ENCODE assay signal across 9 mouse cellular contexts in genomic region chr7:28972542-28972985, GRCm38 (mm10). TPM values are rescaled to one million over a fixed set of nuclear protein-coding genes. Genes with fewer than 3 reads are reported as not detected.
DNase-seq lines count a peak whose midpoint lies in the region; ATAC-seq and TF ChIP-seq lines count a peak whose summit lies in the region.
"Had no signal": no experiment of that assay in that cellular context is flagged by ENCODE, and none has a peak within 500 bp of the region (broad histone marks: within the 10 kb centered on the region; RNA-seq: fewer than 3 reads in every experiment).

No protein-coding gene starts in this region.

- no peaks in the 10 kb centered on the region for H3K9me3 ChIP-seq in forebrain, embryonic 10.5 days
- no peaks in the 10 kb centered on the region for H3K9me3 ChIP-seq in forebrain, embryonic 12.5 days
- H3K9me3 ChIP-seq in hindbrain, embryonic 12.5 days (replicated peaks): no peaks in the 10 kb centered on the region
- no peaks in the 10 kb centered on the region for H3K9me3 ChIP-seq in midbrain, embryonic 12.5 days
- H3K9me3 ChIP-seq: neural tube, embryonic 13.5 days had no signal

- no peak for TF ChIP-seq POLR2A in bone marrow, adult 2 months (IDR thresholded peaks at IDR 0.05; ENCODE audit: borderline replicate concordance, control insufficient read depth, low read depth, low read length)
- TF ChIP-seq POLR2A in embryonic fibroblast, embryonic 13.5 days (IDR thresholded peaks at IDR 0.05; ENCODE audit: low read depth, low read length): no peak

- 0 out of 2 replicates have a peak, but pooled peaks cover 4% of the 10 kb centered on the region for H3K4me1 ChIP-seq in forebrain, embryonic 10.5 days
- H3K4me1 ChIP-seq in forebrain, embryonic 12.5 days: no peaks in the 10 kb centered on the region
- no peaks in the 10 kb centered on the region for H3K4me1 ChIP-seq in bone marrow, adult 2 months (ENCODE audit: control insufficient read depth, insufficient read depth, low read length)
- peaks cover 11% of the 10 kb centered on the region for H3K4me1 ChIP-seq in embryonic fibroblast, embryonic 13.5 days (ENCODE audit: control insufficient read depth, insufficient read depth, low read length)
- no peaks in the 10 kb centered on the region for H3K4me1 ChIP-seq in hindbrain, embryonic 12.5 days
- H3K4me1 ChIP-seq in midbrain, embryonic 12.5 days: no peaks in the 10 kb centered on the region
- H3K4me1 ChIP-seq: neural tube, embryonic 13.5 days had no signal

- no peak overlapping the region for H3K9ac ChIP-seq in forebrain, embryonic 12.5 days
- no peak overlapping the region for H3K9ac ChIP-seq in hindbrain, embryonic 12.5 days
- no peak overlapping the region for H3K9ac ChIP-seq in midbrain, embryonic 12.5 days (replicated peaks)
- H3K9ac ChIP-seq: neural tube, embryonic 13.5 days had no signal

- intact Hi-C loops in left cerebral cortex, postnatal 36 days (cut with DNase I): loop anchor here (5.0 kb wide), 1 partner anchor 175 kb away; no protein-coding TSS in a partner anchor

- DNase-seq in forebrain, embryonic 10.5 days (ENCODE audit: extremely low spot score, low spot score): peak; percentile 81
- peak; percentile 61 to 71 for DNase-seq in left cerebral cortex, postnatal 36 days (ENCODE audit: low spot score in 2 of 2)
- peak; percentile 66 to 85 for DNase-seq in spleen, postnatal 14 days (ENCODE audit: low spot score in 2 of 2)

- H3K4me2 ChIP-seq in forebrain, embryonic 12.5 days: no peak overlapping the region
- H3K4me2 ChIP-seq in hindbrain, embryonic 12.5 days (replicated peaks): no peak overlapping the region
- no peak overlapping the region for H3K4me2 ChIP-seq in midbrain, embryonic 12.5 days (replicated peaks)
- H3K4me2 ChIP-seq: neural tube, embryonic 13.5 days had no signal

- no peak overlapping the region for H3K27ac ChIP-seq in forebrain, embryonic 10.5 days
- H3K27ac ChIP-seq in forebrain, embryonic 12.5 days: no peak overlapping the region
- no peak overlapping the region for H3K27ac ChIP-seq in bone marrow, adult 2 months (ENCODE audit: control insufficient read depth, insufficient read depth, low read depth, low read length, poor library complexity)
- peak overlapping the region; percentile 38 for H3K27ac ChIP-seq in embryonic fibroblast, embryonic 13.5 days (ENCODE audit: insufficient read depth, low read length)
- H3K27ac ChIP-seq in hindbrain, embryonic 12.5 days: no peak overlapping the region
- no peak overlapping the region for H3K27ac ChIP-seq in midbrain, embryonic 12.5 days (replicated peaks)
- H3K27ac ChIP-seq: neural tube, embryonic 13.5 days had no signal

- WGBS in forebrain, embryonic 10.5 days: 69% methylated on average over 8 of the region's 8 CpGs
- WGBS in forebrain, embryonic 12.5 days: 67% methylated on average over 8 of the region's 8 CpGs
- WGBS in bone marrow, adult 2 months: 68% methylated on average over 8 of the region's 8 CpGs
- WGBS in hindbrain, embryonic 12.5 days: 72% methylated on average over 8 of the region's 8 CpGs
- WGBS in midbrain, embryonic 12.5 days: 71% methylated on average over 8 of the region's 8 CpGs

- no peak overlapping the region for H3K4me3 ChIP-seq in forebrain, embryonic 10.5 days
- no peak overlapping the region for H3K4me3 ChIP-seq in forebrain, embryonic 12.5 days (replicated peaks)
- H3K4me3 ChIP-seq in bone marrow, adult 2 months (replicated peaks; ENCODE audit: control insufficient read depth, low read depth, low read length): no peak overlapping the region
- no peak overlapping the region for H3K4me3 ChIP-seq in embryonic fibroblast, embryonic 13.5 days (ENCODE audit: insufficient read depth, low read length)
- no peak overlapping the region for H3K4me3 ChIP-seq in hindbrain, embryonic 12.5 days
- H3K4me3 ChIP-seq in midbrain, embryonic 12.5 days: no peak overlapping the region
- H3K4me3 ChIP-seq: neural tube, embryonic 13.5 days had no signal

- no peaks in the 10 kb centered on the region for H3K27me3 ChIP-seq in forebrain, embryonic 10.5 days (ENCODE audit: poor library complexity, severe bottlenecking)
- no peaks in the 10 kb centered on the region for H3K27me3 ChIP-seq in forebrain, embryonic 12.5 days
- H3K27me3 ChIP-seq in hindbrain, embryonic 12.5 days: no peaks in the 10 kb centered on the region
- no peaks in the 10 kb centered on the region for H3K27me3 ChIP-seq in midbrain, embryonic 12.5 days
- H3K27me3 ChIP-seq: neural tube, embryonic 13.5 days had no signal

- peaks cover 85% of the 10 kb centered on the region for H3K36me3 ChIP-seq in forebrain, embryonic 10.5 days (replicated peaks)
- H3K36me3 ChIP-seq in forebrain, embryonic 12.5 days (replicated peaks): peaks cover 70% of the 10 kb centered on the region
- H3K36me3 ChIP-seq in hindbrain, embryonic 12.5 days: peaks cover 61% of the 10 kb centered on the region
- H3K36me3 ChIP-seq in midbrain, embryonic 12.5 days: peaks cover 67% of the 10 kb centered on the region

- no peak for ATAC-seq in forebrain, embryonic 12.5 days (ENCODE audit: low FRiP score)
- 0 out of 2 replicates have a peak, but pooled peaks have one; percentile 27 for ATAC-seq in hindbrain, embryonic 12.5 days (ENCODE audit: low FRiP score)
- ATAC-seq in midbrain, embryonic 12.5 days (ENCODE audit: low FRiP score, low read depth): peak; percentile 19; the same call in 1 of the 2 replicates

- TF ChIP-seq CTCF in bone marrow, adult 2 months (IDR thresholded peaks at IDR 0.05; ENCODE audit: control insufficient read depth, insufficient read depth, low read length): peak; percentile 85
- TF ChIP-seq CTCF in embryonic fibroblast, embryonic 13.5 days (IDR thresholded peaks at IDR 0.05; ENCODE audit: borderline replicate concordance, insufficient read depth, low read length): peak; percentile 61

RNA-seq across cellular contexts. Expression of gene Eif3k, which starts 9.1 kb away (rescaled TPM):
- 415 and 425 TPM in 2 replicates for polyA plus RNA-seq in forebrain, embryonic 10.5 days (2016; fragmentation: Nextera tagmentation; extraction: Ambion mirVana)
- polyA plus RNA-seq in forebrain, embryonic 12.5 days (2016; fragmentation: Nextera tagmentation; extraction: Ambion mirVana): 314 and 342 TPM in 2 replicates
- polyA plus RNA-seq in bone marrow, adult 2 months (2011; ENCODE audit: insufficient read depth, insufficient read length, low replicate concordance, missing spikeins): 184 and 225 TPM in 2 replicates
- 328 and 347 TPM in 2 replicates for polyA plus RNA-seq in embryonic fibroblast, embryonic 13.5 days (2011; ENCODE audit: insufficient read length, low read depth, missing spikeins)
- 298 and 331 TPM in 2 replicates for polyA plus RNA-seq in hindbrain, embryonic 12.5 days (2016; fragmentation: Nextera tagmentation; extraction: Ambion mirVana)
- total RNA-seq in left cerebral cortex, postnatal 36 days (2021): 100 to 1,000 TPM; 169 to 194 TPM
- 324 and 335 TPM in 2 replicates for polyA plus RNA-seq in midbrain, embryonic 12.5 days (2016; fragmentation: Nextera tagmentation; extraction: Ambion mirVana)

RNA-seq across cellular contexts. Expression of gene Map4k1, which starts 9.3 kb away (rescaled TPM):
- 10.2 and 13.4 TPM in 2 replicates for polyA plus RNA-seq in forebrain, embryonic 10.5 days (2016; fragmentation: Nextera tagmentation; extraction: Ambion mirVana)
- polyA plus RNA-seq in forebrain, embryonic 12.5 days (2016; fragmentation: Nextera tagmentation; extraction: Ambion mirVana): 5.0 and 5.7 TPM in 2 replicates
- polyA plus RNA-seq in bone marrow, adult 2 months (2011; ENCODE audit: insufficient read depth, insufficient read length, low replicate concordance, missing spikeins): 43.0 and 111 TPM in 2 replicates
- polyA plus RNA-seq in embryonic fibroblast, embryonic 13.5 days (2011; ENCODE audit: insufficient read length, low read depth, missing spikeins): 2.0 and 2.2 TPM in 2 replicates
- polyA plus RNA-seq in hindbrain, embryonic 12.5 days (2016; fragmentation: Nextera tagmentation; extraction: Ambion mirVana): 4.9 and 5.4 TPM in 2 replicates
- total RNA-seq in left cerebral cortex, postnatal 36 days (2021): 1 to 10 TPM; 1.6 to 1.9 TPM
- 5.4 and 6.2 TPM in 2 replicates for polyA plus RNA-seq in midbrain, embryonic 12.5 days (2016; fragmentation: Nextera tagmentation; extraction: Ambion mirVana)

RNA-seq across cellular contexts. Expression of gene Actn4, which starts 10.4 kb away (rescaled TPM):
- polyA plus RNA-seq in forebrain, embryonic 10.5 days (2016; fragmentation: Nextera tagmentation; extraction: Ambion mirVana): 235 and 255 TPM in 2 replicates
- 159 and 171 TPM in 2 replicates for polyA plus RNA-seq in forebrain, embryonic 12.5 days (2016; fragmentation: Nextera tagmentation; extraction: Ambion mirVana)
- 60.5 and 66.0 TPM in 2 replicates for polyA plus RNA-seq in bone marrow, adult 2 months (2011; ENCODE audit: insufficient read depth, insufficient read length, low replicate concordance, missing spikeins)
- 446 and 575 TPM in 2 replicates for polyA plus RNA-seq in embryonic fibroblast, embryonic 13.5 days (2011; ENCODE audit: insufficient read length, low read depth, missing spikeins)
- polyA plus RNA-seq in hindbrain, embryonic 12.5 days (2016; fragmentation: Nextera tagmentation; extraction: Ambion mirVana): 194 and 200 TPM in 2 replicates
- total RNA-seq in left cerebral cortex, postnatal 36 days (2021): 100 to 1,000 TPM; 180 to 203 TPM
- 162 and 175 TPM in 2 replicates for polyA plus RNA-seq in midbrain, embryonic 12.5 days (2016; fragmentation: Nextera tagmentation; extraction: Ambion mirVana)
